Mouse (Mus musculus) hindbrain, embryonic 16.5 days (tissue): ENCODE results near the gene Knstrn. TPM values are rescaled to one million over a fixed set of nuclear protein-coding genes. Genes with fewer than 3 reads are reported as not detected.

Experiments
- ATAC-seq: fragments of 200-750 bp; cut with Nextera tagmentation; 2 replicates; pipeline ENCODE4 v1.8.0; 2017; ENCODE audit warnings: moderate TSS enrichment, moderate library complexity
- H3K27ac ChIP-seq: fragments of 300-500 bp; sonication (generic); 2 replicates; pipeline ENCODE4 v1.5.1; 2014; ENCODE audit warnings: low read depth, mild to moderate bottlenecking, control low read depth, low read length, moderate library complexity
- H3K27me3 ChIP-seq: fragments of 300-500 bp; sonication (generic); replicated peaks from 2 replicates; pipeline ENCODE4 v1.6.1; 2014; ENCODE audit warnings: low read length; ENCODE audit not compliant: control insufficient read depth, insufficient read depth
- H3K36me3 ChIP-seq: fragments of 300-500 bp; sonication (generic); 2 replicates; pipeline ENCODE4 v1.6.1; 2014; ENCODE audit warnings: mild to moderate bottlenecking, low read length, moderate library complexity, mixed read lengths; ENCODE audit not compliant: control insufficient read depth, insufficient read depth
- H3K4me1 ChIP-seq: fragments of 300-500 bp; sonication (generic); 2 replicates; pipeline ENCODE4 v1.6.1; 2014; ENCODE audit warnings: low read depth, low read length; ENCODE audit not compliant: control insufficient read depth, insufficient read depth
- H3K4me2 ChIP-seq: fragments of 300-500 bp; sonication (generic); 2 replicates; pipeline ENCODE4 v1.6.1; 2014; ENCODE audit warnings: mild to moderate bottlenecking, low read length, control low read depth, moderate library complexity
- H3K4me3 ChIP-seq: fragments of 300-500 bp; sonication (generic); 2 replicates; pipeline ENCODE4 v1.5.1; 2014; ENCODE audit warnings: mild to moderate bottlenecking, low read length, control low read depth, moderate library complexity
- H3K9ac ChIP-seq: fragments of 300-500 bp; sonication (generic); 2 replicates; pipeline ENCODE4 v1.6.1; 2014; ENCODE audit warnings: low read depth, mild to moderate bottlenecking, control low read depth, low read length, moderate library complexity
- H3K9me3 ChIP-seq: fragments of 300-500 bp; sonication (generic); 2 replicates; pipeline ENCODE4 v1.6.1; 2014; ENCODE audit warnings: mild to moderate bottlenecking, low read length, moderate library complexity; ENCODE audit not compliant: control insufficient read depth
- WGBS: fragments of 180-500 bp; shearing (Covaris S2); extraction: QIAGEN DNeasy Blood & Tissue Kit; methylation state at CpG from one replicate; pipeline ENCODE4 v1.1.7; 2014; 5-methylcytosine and 5-hydroxymethylcytosine counted together
- polyA plus RNA-seq: library from polyadenylated mRNA; unstranded; fragments of >200 nt; fragmentation: Nextera tagmentation; extraction: Ambion mirVana; gene quantifications from 2 replicates; pipeline ENCODE4 v1.2.1, GENCODE M21; 2015

The Knstrn gene
- polyA plus RNA-seq, 1 experiment from 2014 or later: 22.0 TPM

DNA sequence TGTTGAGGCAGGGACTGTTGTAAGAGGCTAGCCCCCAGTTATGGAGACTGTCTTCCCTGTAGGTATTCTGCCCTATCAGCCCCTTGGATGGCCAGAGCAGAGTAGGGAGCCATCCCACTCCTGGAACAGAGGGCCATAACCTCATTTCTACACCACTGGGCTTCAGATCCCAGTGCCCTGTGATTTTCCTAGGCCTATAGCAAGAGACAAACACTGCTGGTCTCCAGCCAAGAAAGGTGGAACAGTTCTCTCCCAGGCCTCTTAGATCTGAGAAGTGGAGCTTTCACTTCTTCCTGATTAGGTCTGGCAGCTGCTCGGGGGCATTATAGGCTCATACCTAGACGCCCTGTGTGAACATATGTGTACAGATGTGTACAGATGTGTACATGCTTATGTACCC, 37.5 kb upstream of the Knstrn start:
- Histone ChIP-seq H3K4me1 (peaks cover 18% of the 10 kb centered on the region), H3K9ac (no peak overlapping the region), H3K36me3 (no peaks in the 10 kb centered on the region), H3K4me3 (no peak overlapping the region), H3K27me3 (no peaks in the 10 kb centered on the region), H3K27ac (peak overlapping the region; percentile 68; the same call in 1 of the 2 replicates), H3K4me2 (no peak overlapping the region), H3K9me3 (no peaks in the 10 kb centered on the region)
- ATAC-seq: no peak
- 83% methylated on average over 2 of the region's 2 CpGs for WGBS

DNA sequence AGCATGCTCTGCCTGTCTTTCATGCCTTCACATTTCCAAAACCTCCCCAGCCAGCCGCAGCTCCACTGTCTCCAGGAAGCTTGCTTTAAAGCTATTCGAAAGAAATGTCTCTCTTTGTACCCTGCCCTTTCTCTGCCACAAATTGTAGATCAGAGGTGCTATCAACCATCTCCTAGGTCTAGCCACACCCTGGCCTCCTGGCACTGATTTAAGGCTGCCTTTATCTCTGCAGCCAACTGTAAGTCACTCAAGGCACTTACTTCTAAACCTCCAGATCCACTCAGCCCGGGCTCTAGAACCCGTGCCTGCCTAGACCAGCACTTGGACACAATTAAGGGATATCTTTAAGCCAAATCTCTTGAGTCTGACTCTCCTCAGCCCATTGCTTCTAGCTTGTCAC, 35.4 kb upstream of the Knstrn start:
- Histone ChIP-seq H3K4me3 (no peak overlapping the region), H3K9me3 (no peaks in the 10 kb centered on the region), H3K27ac (no peak overlapping the region), H3K27me3 (no peaks in the 10 kb centered on the region), H3K36me3 (no peaks in the 10 kb centered on the region), H3K4me2 (no peak overlapping the region), H3K4me1 (peaks cover 18% of the 10 kb centered on the region), H3K9ac (no peak overlapping the region)
- WGBS: 85% methylated on average over 4 of the region's 4 CpGs
- ATAC-seq: no peak

DNA sequence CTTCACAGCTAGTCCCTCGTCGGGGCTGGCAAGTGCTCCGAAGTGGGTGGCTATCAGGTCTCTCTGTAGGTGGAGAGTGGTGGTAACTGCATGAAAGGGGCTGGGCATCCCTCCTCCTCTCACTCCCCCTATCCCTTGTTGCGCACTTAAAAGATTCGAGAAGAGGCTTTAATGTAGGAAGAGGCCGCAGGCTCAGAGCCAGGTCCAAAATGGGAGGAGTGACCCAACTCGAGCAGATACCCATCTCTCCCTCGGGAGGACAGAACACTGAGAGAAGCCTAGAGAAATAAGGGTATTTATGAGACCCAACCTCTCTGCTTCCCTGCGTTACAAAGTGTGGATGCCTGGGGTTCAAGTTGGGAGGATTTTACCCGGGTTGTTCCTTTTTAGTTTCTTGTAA, 34.7 kb upstream of the Knstrn start:
- Histone ChIP-seq H3K36me3 (no peaks in the 10 kb centered on the region), H3K4me3 (peak overlapping the region; percentile 62), H3K4me1 (peaks cover 18% of the 10 kb centered on the region), H3K4me2 (peak overlapping the region; percentile 71), H3K9me3 (no peaks in the 10 kb centered on the region), H3K9ac (peak overlapping the region; percentile 78; the same call in 1 of the 2 replicates), H3K27me3 (no peaks in the 10 kb centered on the region), H3K27ac (peak overlapping the region; percentile 89)
- 5% methylated on average over 10 of the region's 10 CpGs for WGBS
- peak; percentile 38 for ATAC-seq

DNA sequence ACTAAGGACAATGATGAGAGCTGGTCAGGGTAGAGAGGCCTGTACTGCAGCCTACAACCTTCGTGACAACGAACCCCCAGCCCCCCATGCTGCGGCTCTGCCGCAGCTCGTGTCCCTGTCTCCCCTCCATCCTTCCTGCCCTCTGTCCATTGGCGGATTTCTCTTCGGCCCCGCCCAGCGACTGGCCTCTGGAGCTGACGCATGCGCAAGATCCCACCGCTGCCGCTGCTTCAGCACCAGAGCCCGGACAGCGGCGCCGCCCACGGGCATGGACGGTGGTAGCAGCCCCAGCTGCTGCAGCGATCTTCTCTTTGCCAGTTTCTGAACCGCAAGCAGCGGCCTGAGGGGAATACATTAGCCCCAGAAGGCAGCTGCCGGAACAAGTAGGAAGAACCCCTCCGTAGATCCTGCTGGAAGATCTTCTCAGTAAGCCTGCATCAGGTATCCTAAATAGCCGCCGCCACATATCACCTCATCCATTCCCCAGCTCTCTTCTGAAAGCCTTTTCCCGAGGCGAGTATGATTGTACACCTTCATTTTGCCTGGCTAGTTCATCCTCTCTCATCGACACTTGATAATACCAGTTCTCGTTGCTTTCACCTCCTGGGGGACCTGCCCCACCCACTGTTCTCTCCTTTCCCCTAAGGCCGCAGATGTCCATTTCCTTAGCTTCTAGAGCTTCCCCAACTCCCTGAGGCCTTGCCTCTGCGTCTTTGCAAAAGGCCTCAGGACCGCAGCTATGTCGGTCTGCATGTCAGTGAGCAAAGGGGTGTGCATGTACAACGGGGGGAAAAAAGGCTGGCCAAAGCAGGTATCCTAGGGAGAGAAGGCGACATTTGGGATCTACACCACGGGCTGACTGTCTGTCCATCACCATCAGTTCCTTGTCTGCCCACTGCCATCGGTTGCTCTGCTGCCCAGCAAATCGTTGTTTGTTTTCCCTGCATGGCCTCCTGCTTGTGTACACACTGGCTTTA, 34.0 kb upstream of the Knstrn start, which contains the start of gene Disp2:
TSS of gene Disp2 (plus strand) at position 216 of the 977 bp plus-strand sequence.
- H3K27ac ChIP-seq: peak within 1 kb of the TSS; percentile 89
- no peaks in the 10 kb centered on the region for H3K9me3 ChIP-seq
- ATAC-seq: peak; percentile 95
- 8% methylated on average over 39 of the region's 39 CpGs for WGBS
- H3K4me2 ChIP-seq: peak within 1 kb of the TSS; percentile 71
- H3K4me3 ChIP-seq: peak within 1 kb of the TSS; percentile 62
- peak within 1 kb of the TSS; percentile 78 for H3K9ac ChIP-seq
- no peaks in the 10 kb centered on the region for H3K36me3 ChIP-seq
- H3K4me1 ChIP-seq: peaks cover 18% of the 10 kb centered on the region
- no peaks in the 10 kb centered on the region for H3K27me3 ChIP-seq

DNA sequence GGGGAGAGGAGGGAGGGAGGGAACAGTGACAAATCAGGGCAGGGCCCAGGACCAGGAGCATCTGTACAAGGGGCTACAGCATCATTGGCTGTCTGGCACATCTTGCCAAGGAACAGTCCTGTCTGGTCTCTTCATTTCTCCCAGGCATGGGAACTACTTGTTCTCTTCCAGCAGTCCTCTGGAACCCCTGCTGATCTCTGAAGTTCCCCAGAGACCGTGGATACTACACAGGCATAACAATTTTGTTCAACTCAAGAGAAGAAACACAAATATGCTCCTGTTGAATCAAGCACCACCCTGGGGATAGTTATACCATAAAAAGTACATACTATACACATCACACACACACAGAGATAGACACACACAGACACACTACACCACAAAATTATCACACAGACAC, 32.7 kb upstream of the Knstrn start:
- H3K27ac ChIP-seq: no peak overlapping the region
- peak overlapping the region; percentile 62 for H3K4me3 ChIP-seq
- ATAC-seq: no peak
- H3K4me1 ChIP-seq: peaks cover 15% of the 10 kb centered on the region
- no peaks in the 10 kb centered on the region for H3K27me3 ChIP-seq
- 71% methylated on average over 1 of the region's 1 CpGs for WGBS
- no peaks in the 10 kb centered on the region for H3K9me3 ChIP-seq
- H3K36me3 ChIP-seq: peaks cover under 1% of the 10 kb centered on the region
- peak overlapping the region; percentile 71 for H3K4me2 ChIP-seq
- peak overlapping the region; percentile 78; the same call in 1 of the 2 replicates for H3K9ac ChIP-seq

DNA sequence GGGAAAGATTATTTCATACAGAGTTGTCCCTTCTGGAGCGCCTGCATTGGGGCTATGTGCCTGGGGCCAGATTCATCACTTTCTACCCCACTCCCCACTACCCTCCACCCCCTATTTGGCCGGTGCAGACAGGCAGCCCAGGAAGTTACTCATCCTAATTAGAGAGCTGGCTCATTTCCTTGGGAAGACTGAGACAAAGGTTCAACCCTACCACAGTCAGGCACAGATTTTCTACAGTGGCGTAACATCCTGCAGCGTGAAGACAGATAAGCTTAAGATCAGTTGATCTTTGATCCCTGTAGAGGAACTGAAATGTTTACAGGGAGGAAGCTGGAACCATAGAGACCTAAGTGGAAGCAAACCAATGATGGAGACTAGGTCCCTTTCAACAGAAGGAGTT, 31.5 kb upstream of the Knstrn start:
- ATAC-seq: no peak
- Histone ChIP-seq H3K27me3 (no peaks in the 10 kb centered on the region), H3K4me3 (no peak overlapping the region), H3K27ac (no peak overlapping the region), H3K9me3 (no peaks in the 10 kb centered on the region), H3K36me3 (peaks cover 4% of the 10 kb centered on the region), H3K4me2 (no peak overlapping the region), H3K9ac (no peak overlapping the region), H3K4me1 (peaks cover 12% of the 10 kb centered on the region)
- 73% methylated on average over 4 of the region's 4 CpGs for WGBS

DNA sequence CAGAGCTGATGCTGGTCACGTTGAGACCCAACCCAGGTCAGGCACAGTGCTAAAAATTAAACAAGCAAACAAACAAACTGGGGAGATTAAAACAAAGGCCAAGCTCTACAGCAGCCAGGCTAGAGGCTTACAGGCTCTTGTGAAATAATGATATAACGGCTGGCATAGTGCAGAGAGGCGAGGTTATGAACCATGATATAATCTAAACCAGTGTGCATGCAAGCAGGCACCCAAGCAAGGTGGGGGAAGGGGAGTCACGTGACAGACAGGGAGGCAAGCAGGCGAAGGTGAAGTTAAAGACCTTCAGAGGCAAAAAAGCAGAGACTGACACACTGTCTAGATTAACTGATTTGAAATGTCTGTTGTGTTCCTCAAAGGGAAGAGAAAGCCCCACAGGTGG, 30.7 kb upstream of the Knstrn start:
- H3K9me3 ChIP-seq: no peaks in the 10 kb centered on the region
- peaks cover 11% of the 10 kb centered on the region for H3K36me3 ChIP-seq
- WGBS: 69% methylated on average over 5 of the region's 5 CpGs
- H3K27me3 ChIP-seq: no peaks in the 10 kb centered on the region
- no peak overlapping the region for H3K4me2 ChIP-seq
- peaks cover 12% of the 10 kb centered on the region for H3K4me1 ChIP-seq
- H3K4me3 ChIP-seq: no peak overlapping the region
- H3K27ac ChIP-seq: no peak overlapping the region
- ATAC-seq: no peak
- H3K9ac ChIP-seq: no peak overlapping the region

DNA sequence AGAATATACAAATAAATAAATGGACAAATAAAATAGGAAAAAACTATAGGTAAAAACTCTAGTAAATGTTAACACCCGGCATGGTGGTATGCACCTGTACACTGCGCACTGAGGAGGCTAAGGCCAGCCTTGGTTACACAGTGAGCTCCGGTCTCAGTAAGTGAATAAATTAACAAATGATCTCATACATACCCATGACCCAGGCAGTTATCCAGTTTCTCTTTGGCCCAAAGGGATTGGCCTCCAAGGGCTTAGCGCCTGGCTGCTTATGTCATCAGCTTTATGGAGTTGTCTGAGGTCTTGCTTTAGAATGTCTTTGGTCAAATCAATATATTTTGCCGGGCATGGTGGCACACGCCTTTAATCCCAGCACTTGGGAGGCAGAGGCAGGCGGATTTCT, 30.1 kb upstream of the Knstrn start:
- H3K27me3 ChIP-seq: no peaks in the 10 kb centered on the region
- no peak overlapping the region for H3K4me3 ChIP-seq
- H3K27ac ChIP-seq: no peak overlapping the region
- H3K9me3 ChIP-seq: no peaks in the 10 kb centered on the region
- no peak overlapping the region for H3K4me2 ChIP-seq
- 90% methylated on average over 7 of the region's 7 CpGs for WGBS
- peaks cover 13% of the 10 kb centered on the region for H3K36me3 ChIP-seq
- peaks cover 12% of the 10 kb centered on the region for H3K4me1 ChIP-seq
- no peak overlapping the region for H3K9ac ChIP-seq
- no peak for ATAC-seq

DNA sequence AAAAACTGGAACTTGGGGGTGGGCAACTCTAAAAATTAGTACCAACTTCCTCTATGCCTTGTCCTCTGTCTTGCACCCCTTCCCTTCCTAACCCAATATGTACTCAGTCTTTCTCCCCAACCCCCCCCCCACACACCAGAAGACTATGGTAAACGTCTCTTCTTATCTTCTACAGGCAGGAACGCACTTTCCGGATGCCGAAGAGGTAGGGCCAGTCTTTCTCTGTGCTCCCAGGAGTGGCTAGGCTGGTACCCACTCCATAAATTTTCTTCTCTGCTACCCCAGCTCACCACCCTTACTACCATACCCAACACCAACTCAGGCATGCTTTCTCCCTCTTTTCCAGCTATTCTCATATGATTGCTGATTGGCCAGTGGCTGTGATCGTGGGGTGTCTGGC, 27.3 kb upstream of the Knstrn start:
- Histone ChIP-seq H3K27me3 (no peaks in the 10 kb centered on the region), H3K27ac (no peak overlapping the region), H3K4me2 (no peak overlapping the region), H3K9ac (no peak overlapping the region), H3K4me1 (no peaks in the 10 kb centered on the region; the same call in none of the 2 replicates), H3K4me3 (no peak overlapping the region), H3K36me3 (peaks cover 21% of the 10 kb centered on the region), H3K9me3 (no peaks in the 10 kb centered on the region)
- WGBS: 92% methylated on average over 5 of the region's 5 CpGs
- ATAC-seq: no peak
